Mouse (Mus musculus): ENCODE measurements around the gene Galnt15. TPM values are rescaled to one million over a fixed set of nuclear protein-coding genes. Genes with fewer than 3 reads are reported as not detected.
"Not testable (repeated sequence)": the region's sequence is repeated elsewhere in the genome, so short reads cannot be mapped to it uniquely, and the experiment has no call there.

Galnt15 gene
- total RNA-seq, 2 experiments from 2014 or later, result not detected

GRCm38 (mm10) chr14:32086226-32086625, 57.4 kb downstream of the Galnt15 start:
- no peak for ATAC-seq (ENCODE audit: poor library complexity, severe bottlenecking)

GRCm38 (mm10) chr14:32087584-32088248, 58.9 kb downstream of the Galnt15 start:
- ATAC-seq (ENCODE audit: poor library complexity, severe bottlenecking), result not testable (repeated sequence)

- no peak for ATAC-seq (ENCODE audit: poor library complexity, severe bottlenecking)
Measured at GRCm38 (mm10) chr14:32091124-32091523, 62.3 kb downstream of the Galnt15 start.

- no peak for ATAC-seq (ENCODE audit: poor library complexity, severe bottlenecking)
Measured at GRCm38 (mm10) chr14:32091704-32092103, 62.9 kb downstream of the Galnt15 start.

- no peak for ATAC-seq (ENCODE audit: poor library complexity, severe bottlenecking)
Measured at GRCm38 (mm10) chr14:32093018-32093417, 64.2 kb downstream of the Galnt15 start.

- peak; percentile 84 for ATAC-seq (ENCODE audit: poor library complexity, severe bottlenecking)
Measured at GRCm38 (mm10) chr14:32093500-32094117, 64.8 kb downstream of the Galnt15 start.

GRCm38 (mm10) chr14:32095646-32096045, 66.9 kb downstream of the Galnt15 start:
- ATAC-seq (ENCODE audit: poor library complexity, severe bottlenecking), result no peak

- ATAC-seq (ENCODE audit: poor library complexity, severe bottlenecking), result no peak
Measured at GRCm38 (mm10) chr14:32096740-32097139, 68.0 kb downstream of the Galnt15 start.

GRCm38 (mm10) chr14:32097691-32098090, 68.9 kb downstream of the Galnt15 start:
- no peak for ATAC-seq (ENCODE audit: poor library complexity, severe bottlenecking)

GRCm38 (mm10) chr14:32098951-32099350, 70.2 kb downstream of the Galnt15 start:
- no peak for ATAC-seq (ENCODE audit: poor library complexity, severe bottlenecking)

- ATAC-seq (ENCODE audit: poor library complexity, severe bottlenecking), result no peak
Measured at GRCm38 (mm10) chr14:32103556-32103955, 74.8 kb downstream of the Galnt15 start.

- no peak for ATAC-seq (ENCODE audit: poor library complexity, severe bottlenecking)
Measured at GRCm38 (mm10) chr14:32105663-32106062, 76.9 kb downstream of the Galnt15 start.

GRCm38 (mm10) chr14:32106911-32107310, 78.1 kb downstream of the Galnt15 start:
- ATAC-seq (ENCODE audit: poor library complexity, severe bottlenecking), result no peak

Other genes with a start within 250 kb of the Galnt15 start
- 19.8 and 24.2 TPM in 2 replicates for gene Ankrd28, start 198.3 kb upstream of the Galnt15 start, total RNA-seq (2015)
- gene Ankrd28, start 198.3 kb upstream of the Galnt15 start, total RNA-seq (2017), result 35.7 and 42.4 TPM in 2 replicates
- gene Oxnad1, start 56.4 kb downstream of the Galnt15 start, total RNA-seq (2015), result 1.4 and 5.3 TPM in 2 replicates
- 12.9 and 20.2 TPM in 2 replicates for gene Oxnad1, start 56.4 kb downstream of the Galnt15 start, total RNA-seq (2017)
- 68.8 and 77.3 TPM in 2 replicates for gene Dph3, start 56.7 kb downstream of the Galnt15 start, total RNA-seq (2015)
- gene Dph3, start 56.7 kb downstream of the Galnt15 start, total RNA-seq (2017), result 38.8 and 40.5 TPM in 2 replicates
- gene Msmb, start 113.0 kb downstream of the Galnt15 start, total RNA-seq (2015), result not detected in 2 replicates
- gene Msmb, start 113.0 kb downstream of the Galnt15 start, total RNA-seq (2017), result not detected in 2 replicates
- gene Ncoa4, start 130.9 kb downstream of the Galnt15 start, total RNA-seq (2015), result 107 and 111 TPM in 2 replicates
- 93.2 and 110 TPM in 2 replicates for gene Ncoa4, start 130.9 kb downstream of the Galnt15 start, total RNA-seq (2017)
- gene Timm23, start 172.9 kb downstream of the Galnt15 start, total RNA-seq (2015), result 122 and 132 TPM in 2 replicates
- 88.3 and 104 TPM in 2 replicates for gene Timm23, start 172.9 kb downstream of the Galnt15 start, total RNA-seq (2017)
- 34.7 and 37.1 TPM in 2 replicates for gene Parg, start 173.0 kb downstream of the Galnt15 start, total RNA-seq (2015)
- 80.2 and 97.7 TPM in 2 replicates for gene Parg, start 173.0 kb downstream of the Galnt15 start, total RNA-seq (2017)

All from megakaryocyte, adult 5-6 weeks (primary cell).